Mouse (Mus musculus) stomach, embryonic 14.5 days (tissue): ENCODE results near the gene Ppfia1. TPM values are rescaled to one million over a fixed set of nuclear protein-coding genes. Genes with fewer than 3 reads are reported as not detected.

Experiments
- ATAC-seq: fragments of 200-750 bp; cut with Nextera tagmentation; 2 replicates; pipeline ENCODE4 v1.8.0; 2017; ENCODE audit warnings: low read depth, moderate TSS enrichment; ENCODE audit not compliant: insufficient number of reproducible peaks, insufficient read depth, low FRiP score
- H3K27ac ChIP-seq: fragments of 300-500 bp; sonication (generic); 2 replicates; pipeline ENCODE4 v1.5.1; 2014; ENCODE audit warnings: mild to moderate bottlenecking, low read length, moderate library complexity, mixed read lengths
- H3K27me3 ChIP-seq: fragments of 300-500 bp; sonication (generic); 2 replicates; pipeline ENCODE4 v1.6.1; 2014; ENCODE audit warnings: low read length, control low read depth, mixed read lengths; ENCODE audit not compliant: control insufficient read depth, insufficient read depth
- H3K36me3 ChIP-seq: fragments of 300-500 bp; sonication (generic); 2 replicates; pipeline ENCODE4 v1.6.1; 2014; ENCODE audit warnings: mild to moderate bottlenecking, control low read depth, low read length, moderate library complexity, mixed read lengths; ENCODE audit not compliant: control insufficient read depth, insufficient read depth
- H3K4me1 ChIP-seq: fragments of 300-500 bp; sonication (generic); 2 replicates; pipeline ENCODE4 v1.6.1; 2014; ENCODE audit warnings: low read length, control low read depth, mixed read lengths; ENCODE audit not compliant: control insufficient read depth, insufficient read depth
- H3K4me2 ChIP-seq: fragments of 300-500 bp; sonication (generic); replicated peaks from 2 replicates; pipeline ENCODE4 v1.6.1; 2014; ENCODE audit warnings: low read depth, low read length, control low read depth
- H3K4me3 ChIP-seq: fragments of 300-500 bp; sonication (generic); 2 replicates; pipeline ENCODE4 v1.5.1; 2014; ENCODE audit warnings: low read depth, low read length, control low read depth
- H3K9ac ChIP-seq: fragments of 300-500 bp; sonication (generic); replicated peaks from 2 replicates; pipeline ENCODE4 v1.6.1; 2014; ENCODE audit warnings: low read depth, mild to moderate bottlenecking, control low read depth, low read length, moderate library complexity, mixed read lengths
- H3K9me3 ChIP-seq: fragments of 300-500 bp; sonication (generic); 2 replicates; pipeline ENCODE4 v1.6.1; 2016; ENCODE audit warnings: low read depth, low read length, control low read depth; ENCODE audit not compliant: control insufficient read depth
- WGBS: fragments of 180-500 bp; shearing (Covaris S2); extraction: QIAGEN DNeasy Blood & Tissue Kit; methylation state at CpG from one replicate; pipeline ENCODE4 v1.1.7; 2014; 5-methylcytosine and 5-hydroxymethylcytosine counted together
- polyA plus RNA-seq: library from polyadenylated mRNA; unstranded; fragments of >200 nt; fragmentation: Nextera tagmentation; extraction: Ambion mirVana; gene quantifications from 2 replicates; pipeline ENCODE4 v1.2.1, GENCODE M21; 2014

Ppfia1 gene
- polyA plus RNA-seq, 1 experiment from 2014 or later = 40.1 TPM

GRCm38 (mm10) chr7:144471103-144471502 is 82.4 kb downstream of the Ppfia1 start:
- Histone ChIP-seq H3K27me3 (no peaks in the 10 kb centered on the region), H3K4me3 (peak overlapping the region; percentile 90), H3K36me3 (no peaks in the 10 kb centered on the region), H3K4me1 (peaks cover 8% of the 10 kb centered on the region; the same call in 1 of the 2 replicates), H3K27ac (peak overlapping the region; percentile 84; the same call in 1 of the 2 replicates), H3K9me3 (no peaks in the 10 kb centered on the region), H3K9ac (peak overlapping the region; percentile 94), H3K4me2 (peak overlapping the region; percentile 74)
- WGBS = 75% methylated on average over 2 of the region's 2 CpGs
- ATAC-seq = no peak

GRCm38 (mm10) chr7:144470545-144471059 is 82.9 kb downstream of the Ppfia1 start, which contains the start of gene Cttn:
Gene Cttn (minus strand): TSS chr7:144471009.
- under 1% methylated on average over 28 of the region's 30 CpGs for WGBS
- no peaks in the 10 kb centered on the region for H3K9me3 ChIP-seq
- peaks cover 8% of the 10 kb centered on the region; the same call in 1 of the 2 replicates for H3K4me1 ChIP-seq
- peak within 1 kb of the TSS; percentile 84 for H3K27ac ChIP-seq
- peak; percentile 92 for ATAC-seq
- no peaks in the 10 kb centered on the region for H3K27me3 ChIP-seq
- peak within 1 kb of the TSS; percentile 74 for H3K4me2 ChIP-seq
- H3K4me3 ChIP-seq = peak within 1 kb of the TSS; percentile 90
- peaks cover 1% of the 10 kb centered on the region for H3K36me3 ChIP-seq
- H3K9ac ChIP-seq = peak within 1 kb of the TSS; percentile 94

- Histone ChIP-seq H3K4me1 (peaks cover 8% of the 10 kb centered on the region; the same call in 1 of the 2 replicates), H3K36me3 (peaks cover 7% of the 10 kb centered on the region), H3K27me3 (no peaks in the 10 kb centered on the region), H3K4me3 (peak overlapping the region; percentile 90), H3K27ac (peak overlapping the region; percentile 84), H3K4me2 (peak overlapping the region; percentile 74), H3K9ac (peak overlapping the region; percentile 94), H3K9me3 (no peaks in the 10 kb centered on the region)
- WGBS = 1% methylated on average over 31 of the region's 31 CpGs
- peak; percentile 39 for ATAC-seq
Measured at GRCm38 (mm10) chr7:144469908-144470544, 83.5 kb downstream of the Ppfia1 start.

GRCm38 (mm10) chr7:144469181-144469641 is 84.3 kb downstream of the Ppfia1 start:
- Histone ChIP-seq H3K4me2 (peak overlapping the region; percentile 74), H3K27ac (peak overlapping the region; percentile 84), H3K9ac (peak overlapping the region; percentile 94), H3K27me3 (no peaks in the 10 kb centered on the region), H3K9me3 (no peaks in the 10 kb centered on the region), H3K36me3 (peaks cover 13% of the 10 kb centered on the region), H3K4me3 (peak overlapping the region; percentile 90), H3K4me1 (peaks cover 8% of the 10 kb centered on the region; the same call in 1 of the 2 replicates)
- 16% methylated on average over 4 of the region's 4 CpGs for WGBS
- ATAC-seq = peak; percentile 59

- peaks cover 8% of the 10 kb centered on the region; the same call in 1 of the 2 replicates for H3K4me1 ChIP-seq
- H3K27ac ChIP-seq = peak overlapping the region; percentile 16; the same call in 1 of the 2 replicates
- H3K36me3 ChIP-seq = peaks cover 15% of the 10 kb centered on the region
- ATAC-seq = no peak
- H3K9ac ChIP-seq = no peak overlapping the region
- WGBS = 77% methylated on average over 5 of the region's 5 CpGs
- H3K27me3 ChIP-seq = no peaks in the 10 kb centered on the region
- H3K9me3 ChIP-seq = no peaks in the 10 kb centered on the region
- H3K4me2 ChIP-seq = peak overlapping the region; percentile 17; the same call in 1 of the 2 replicates
- H3K4me3 ChIP-seq = no peak overlapping the region
Measured at GRCm38 (mm10) chr7:144468741-144469140, 84.8 kb downstream of the Ppfia1 start.

- WGBS = 83% methylated on average over 7 of the region's 7 CpGs
- Histone ChIP-seq H3K9me3 (no peaks in the 10 kb centered on the region), H3K4me2 (no peak overlapping the region), H3K4me3 (no peak overlapping the region), H3K4me1 (no peaks in the 10 kb centered on the region), H3K27me3 (no peaks in the 10 kb centered on the region), H3K27ac (no peak overlapping the region), H3K9ac (no peak overlapping the region), H3K36me3 (peaks cover 73% of the 10 kb centered on the region)
- ATAC-seq = no peak
Measured at GRCm38 (mm10) chr7:144462577-144462976, 91.0 kb downstream of the Ppfia1 start.

GRCm38 (mm10) chr7:144461246-144461902 is 92.2 kb downstream of the Ppfia1 start:
- 91% methylated on average over 6 of the region's 6 CpGs for WGBS
- H3K9me3 ChIP-seq = no peaks in the 10 kb centered on the region
- H3K4me2 ChIP-seq = no peak overlapping the region
- no peak for ATAC-seq
- H3K9ac ChIP-seq = no peak overlapping the region
- H3K27me3 ChIP-seq = no peaks in the 10 kb centered on the region
- H3K4me3 ChIP-seq = no peak overlapping the region
- H3K27ac ChIP-seq = no peak overlapping the region
- H3K36me3 ChIP-seq = peaks cover 85% of the 10 kb centered on the region
- H3K4me1 ChIP-seq = no peaks in the 10 kb centered on the region

- H3K9ac ChIP-seq = no peak overlapping the region
- H3K27me3 ChIP-seq = no peaks in the 10 kb centered on the region
- H3K4me1 ChIP-seq = no peaks in the 10 kb centered on the region
- H3K9me3 ChIP-seq = no peaks in the 10 kb centered on the region
- H3K4me3 ChIP-seq = no peak overlapping the region
- H3K36me3 ChIP-seq = peaks cover 96% of the 10 kb centered on the region
- no peak overlapping the region for H3K27ac ChIP-seq
- H3K4me2 ChIP-seq = no peak overlapping the region
- no peak for ATAC-seq
- 95% methylated on average over 1 of the region's 1 CpGs for WGBS
Measured at GRCm38 (mm10) chr7:144458881-144459280, 94.6 kb downstream of the Ppfia1 start.
